Mouse (Mus musculus) bone marrow, adult 2 months (tissue): ENCODE measurements at regions not wholly inside any gene's neighbourhood (a gene's known extent, or its start where the extent isn't known, plus 50 kb on each side); places are given as distances from the start of the nearest gene placed in this dataset.

Source experiments
- CTCF ChIP-seq: fragments of 200-500 bp; IDR thresholded peaks from 2 replicates; pipeline ENCODE4 v1.5.1; 2011; ENCODE audit warnings: low read length, control low read depth; ENCODE audit not compliant: control insufficient read depth, insufficient read depth
- POLR2A ChIP-seq: fragments of 200-500 bp; IDR thresholded peaks from 2 replicates; pipeline ENCODE4 v1.6.1; 2011; ENCODE audit warnings: low read depth, mild to moderate bottlenecking, control low read depth, low read length, borderline replicate concordance; ENCODE audit not compliant: control insufficient read depth

- TF ChIP-seq POLR2A (no peak), CTCF (no peak)
These were observed 69.6 kb downstream of the Tmem121 start for GRCm38 (mm10) chr12:113255331-113255730.
